In genomic region chr19:38783542-38783941, GRCm38 (mm10) we compare ENCODE assay signal across 24 mouse cellular contexts. TPM values are rescaled to one million over a fixed set of nuclear protein-coding genes. Genes with fewer than 3 reads are reported as not detected.
DNase-seq lines count a peak whose midpoint lies in the region; ATAC-seq and TF ChIP-seq lines count a peak whose summit lies in the region.
"Had no signal": no experiment of that assay in that cellular context is flagged by ENCODE, and none has a peak within 500 bp of the region (broad histone marks: within the 10 kb centered on the region; RNA-seq: fewer than 3 reads in every experiment).

No protein-coding gene starts in this region.

- peak overlapping the region; percentile 22 for H3K4me2 ChIP-seq in myocyte (ENCODE audit: low read depth)
- no peak overlapping the region for H3K4me2 ChIP-seq in forebrain, embryonic 12.5 days
- H3K4me2 ChIP-seq: embryonic facial prominence, embryonic 13.5 days; heart, embryonic 12.5 days; hindbrain, embryonic 12.5 days had no signal

- peak; percentile 29 for DNase-seq in heart, adult 11 months
- DNase-seq in heart, postnatal 14 days: no peak
- peak; percentile 55 for DNase-seq in NIH3T3 (ENCODE audit: low read depth)
- DNase-seq in liver: no peak
- no peak for DNase-seq in left cerebral cortex, postnatal 36 days (ENCODE audit: low spot score in 2 of 2)
- DNase-seq: adrenal gland, adult 8-10 months; adrenal gland, postnatal 36 days; B cell, adult 2 months; cerebellum, adult 11-12 months; cerebellum, adult 9-11 months; cerebellum, postnatal 36 days; gastrocnemius, postnatal 10 days; heart, postnatal 4 days; kidney, adult 8-10 months had no signal

- intact Hi-C loops in heart, postnatal 14 days (cut with DNase I): no loop called here
- intact Hi-C loops in left cerebral cortex, postnatal 36 days (cut with DNase I): no loop called here

- H3K27me3 ChIP-seq in C2C12 (ENCODE audit: control insufficient read depth, insufficient read depth, insufficient read length) (no peaks in the 10 kb centered on the region), myocyte (ENCODE audit: control insufficient read depth, insufficient read depth, insufficient read length) (no peaks in the 10 kb centered on the region)
- no peaks in the 10 kb centered on the region for H3K27me3 ChIP-seq in forebrain, embryonic 12.5 days
- H3K27me3 ChIP-seq: embryonic facial prominence, embryonic 13.5 days; heart, embryonic 12.5 days; hindbrain, embryonic 12.5 days had no signal

- no peak overlapping the region for H3K27ac ChIP-seq in forebrain, embryonic 12.5 days
- H3K27ac ChIP-seq: embryonic facial prominence, embryonic 13.5 days; hindbrain, embryonic 12.5 days had no signal

- TF ChIP-seq CTCF in C2C12 (IDR thresholded peaks at IDR 0.05; ENCODE audit: control insufficient read depth, insufficient read depth, insufficient read length): no peak

- WGBS in forebrain, embryonic 12.5 days: 92% methylated on average over 9 of the region's 9 CpGs

- H3ac ChIP-seq in C2C12 (ENCODE audit: control insufficient read depth, insufficient read length, low read depth) (no peak overlapping the region), myocyte (ENCODE audit: control insufficient read depth, insufficient read length) (no peak overlapping the region)

- ATAC-seq in forebrain, embryonic 12.5 days (ENCODE audit: low FRiP score): no peak
- ATAC-seq: forebrain, embryonic 14.5 days; hindbrain, embryonic 16.5 days; inflammation-experienced regulatory T-cells, adult 6 months; intestine, postnatal 0 days had no signal

- no peaks in the 10 kb centered on the region for H3K4me1 ChIP-seq in forebrain, embryonic 12.5 days
- H3K4me1 ChIP-seq: embryonic facial prominence, embryonic 13.5 days; heart, embryonic 12.5 days; hindbrain, embryonic 12.5 days had no signal

- H3K4me3 ChIP-seq in C2C12 (ENCODE audit: insufficient read depth, poor library complexity, severe bottlenecking) (no peak overlapping the region), myocyte (no peak overlapping the region)
- no peak overlapping the region for H3K4me3 ChIP-seq in forebrain, embryonic 12.5 days (replicated peaks)
- H3K4me3 ChIP-seq: embryonic facial prominence, embryonic 13.5 days; heart, embryonic 12.5 days; hindbrain, embryonic 12.5 days had no signal

- no peak overlapping the region for H3K9ac ChIP-seq in forebrain, embryonic 12.5 days
- H3K9ac ChIP-seq: embryonic facial prominence, embryonic 13.5 days; heart, embryonic 12.5 days; hindbrain, embryonic 12.5 days had no signal

- no peak for TF ChIP-seq POLR2A in myocyte (IDR thresholded peaks at IDR 0.05; ENCODE audit: insufficient read length, low read depth)

- no peaks in the 10 kb centered on the region for H3K9me3 ChIP-seq in forebrain, embryonic 12.5 days
- H3K9me3 ChIP-seq: embryonic facial prominence, embryonic 13.5 days; heart, embryonic 12.5 days; hindbrain, embryonic 12.5 days had no signal

- H3K36me3 ChIP-seq in C2C12 (ENCODE audit: control insufficient read depth, insufficient read depth): peaks cover 4% of the 10 kb centered on the region
- no peaks in the 10 kb centered on the region for H3K36me3 ChIP-seq in myocyte (ENCODE audit: control insufficient read depth, insufficient read depth)
- H3K36me3 ChIP-seq in forebrain, embryonic 12.5 days (replicated peaks): peaks cover 8% of the 10 kb centered on the region

- H3K79me3 ChIP-seq in C2C12 (ENCODE audit: low read depth): no peaks in the 10 kb centered on the region

- H3K79me2 ChIP-seq in C2C12 (ENCODE audit: control insufficient read depth, insufficient read depth): no peaks in the 10 kb centered on the region
- no peaks in the 10 kb centered on the region for H3K79me2 ChIP-seq in myocyte (ENCODE audit: control insufficient read depth, insufficient read depth)

TF ChIP-seq in C2C12, 6 proteins besides CTCF, POLR2A, EP300 and RAD21:
- TF ChIP-seq MAX (IDR thresholded peaks at IDR 0.05): peak; percentile 72
- TF ChIP-seq FOSL1 (IDR thresholded peaks at IDR 0.05; ENCODE audit: insufficient read depth, low read length, poor library complexity, severe bottlenecking): peak; percentile 84
- TF ChIP-seq MYOG (IDR thresholded peaks at IDR 0.05; ENCODE audit: control insufficient read depth, extremely low read depth, insufficient read length): no peak
- TF ChIP-seq MYOD1 (IDR thresholded peaks at IDR 0.05; ENCODE audit: control insufficient read depth, insufficient read length, low read depth): no peak
- TF ChIP-seq USF1 (IDR thresholded peaks at IDR 0.05; ENCODE audit: low read depth): peak; percentile 74
- TF ChIP-seq CEBPB (IDR thresholded peaks at IDR 0.05; ENCODE audit: low read depth): no peak

TF ChIP-seq in myocyte, 11 proteins besides CTCF, POLR2A, EP300 and RAD21:
- no peak for TF ChIP-seq MAX (IDR thresholded peaks at IDR 0.05; ENCODE audit: low read depth)
- TF ChIP-seq SRF (IDR thresholded peaks at IDR 0.05; ENCODE audit: control insufficient read depth, insufficient read length, low read depth): no peak
- no peak for TF ChIP-seq MYOG (IDR thresholded peaks at IDR 0.05; ENCODE audit: control insufficient read depth in 1 of 3, insufficient read depth in 1 of 3, insufficient read length in 2 of 3, low read depth in 2 of 3)
- TF ChIP-seq MYOD1 (IDR thresholded peaks at IDR 0.05; ENCODE audit: control insufficient read depth in 1 of 3, insufficient read length in 2 of 3, low read depth in 2 of 3): no peak
- no peak for TF ChIP-seq USF1 (IDR thresholded peaks at IDR 0.05; ENCODE audit: low read depth)
- no peak for TF ChIP-seq REST (IDR thresholded peaks at IDR 0.05; ENCODE audit: insufficient read depth, insufficient read length)
- no peak for TF ChIP-seq POLR2AphosphoS2 (IDR thresholded peaks at IDR 0.05; ENCODE audit: insufficient read length, low read depth)
- TF ChIP-seq TCF3 (IDR thresholded peaks at IDR 0.05; ENCODE audit: insufficient read length, low read depth): no peak
- no peak for TF ChIP-seq CEBPB (IDR thresholded peaks at IDR 0.05; ENCODE audit: insufficient read depth, poor library complexity, severe bottlenecking)
- TF ChIP-seq TCF12 (IDR thresholded peaks at IDR 0.05; ENCODE audit: insufficient read depth, poor library complexity, severe bottlenecking): no peak
- no peak for TF ChIP-seq E2F4 (IDR thresholded peaks at IDR 0.05; ENCODE audit: insufficient read depth)

RNA-seq across cellular contexts. Expression of gene Noc3l, which starts 35.5 kb away (rescaled TPM):
- total RNA-seq in heart, postnatal 14 days (2021): 1 to 10 TPM; 5.4 to 6.7 TPM
- polyA plus RNA-seq in C2C12 (2012; fragmentation: generic; extraction: Trizol) (4.4 TPM), myocyte (2012; fragmentation: generic; extraction: Trizol) (4.9 TPM)
- 10 to 100 TPM; 11.9 to 14.0 TPM for total RNA-seq in left cerebral cortex, postnatal 36 days (2021)
- polyA plus RNA-seq in forebrain, embryonic 12.5 days (2016; fragmentation: Nextera tagmentation; extraction: Ambion mirVana): 9.8 and 11.8 TPM in 2 replicates

RNA-seq across cellular contexts. Expression of gene Tbc1d12, which starts 52.8 kb away (rescaled TPM):
- 1 to 10 TPM; 5.8 to 6.6 TPM for total RNA-seq in heart, postnatal 14 days (2021)
- polyA plus RNA-seq in C2C12 (2012; fragmentation: generic; extraction: Trizol): 0.13 TPM
- 0.32 TPM for polyA plus RNA-seq in myocyte (2012; fragmentation: generic; extraction: Trizol)
- total RNA-seq in left cerebral cortex, postnatal 36 days (2021): 10 to 100 TPM; 11.7 to 13.0 TPM
- 3.8 and 4.1 TPM in 2 replicates for polyA plus RNA-seq in forebrain, embryonic 12.5 days (2016; fragmentation: Nextera tagmentation; extraction: Ambion mirVana)

Comparison
In these comparisons a context has a peak if more than half of its experiments do, and no peak if none do; other contexts are left out.
1. DNase-seq: peak in heart, adult 11 months (single experiment) and NIH3T3 (single experiment); none in heart, postnatal 14 days (0 of 2), liver (single experiment) and left cerebral cortex, postnatal 36 days (0 of 2).